Mouse (Mus musculus) kidney, postnatal 14 days (tissue): Measurements from ENCODE around the gene Pxn.
A peak's percentile ranks its signal among the peaks of the same experiment; 100 is the strongest.
"Not testable (repeated sequence)": the region's sequence is repeated elsewhere in the genome, so short reads cannot be mapped to it uniquely, and the experiment has no call there.

Source experiments
- DNase-seq: peaks from one replicate; pipeline ENCODE4 v3.0.0; 2022; ENCODE audit warnings: mixed read lengths

Pxn gene

DNA sequence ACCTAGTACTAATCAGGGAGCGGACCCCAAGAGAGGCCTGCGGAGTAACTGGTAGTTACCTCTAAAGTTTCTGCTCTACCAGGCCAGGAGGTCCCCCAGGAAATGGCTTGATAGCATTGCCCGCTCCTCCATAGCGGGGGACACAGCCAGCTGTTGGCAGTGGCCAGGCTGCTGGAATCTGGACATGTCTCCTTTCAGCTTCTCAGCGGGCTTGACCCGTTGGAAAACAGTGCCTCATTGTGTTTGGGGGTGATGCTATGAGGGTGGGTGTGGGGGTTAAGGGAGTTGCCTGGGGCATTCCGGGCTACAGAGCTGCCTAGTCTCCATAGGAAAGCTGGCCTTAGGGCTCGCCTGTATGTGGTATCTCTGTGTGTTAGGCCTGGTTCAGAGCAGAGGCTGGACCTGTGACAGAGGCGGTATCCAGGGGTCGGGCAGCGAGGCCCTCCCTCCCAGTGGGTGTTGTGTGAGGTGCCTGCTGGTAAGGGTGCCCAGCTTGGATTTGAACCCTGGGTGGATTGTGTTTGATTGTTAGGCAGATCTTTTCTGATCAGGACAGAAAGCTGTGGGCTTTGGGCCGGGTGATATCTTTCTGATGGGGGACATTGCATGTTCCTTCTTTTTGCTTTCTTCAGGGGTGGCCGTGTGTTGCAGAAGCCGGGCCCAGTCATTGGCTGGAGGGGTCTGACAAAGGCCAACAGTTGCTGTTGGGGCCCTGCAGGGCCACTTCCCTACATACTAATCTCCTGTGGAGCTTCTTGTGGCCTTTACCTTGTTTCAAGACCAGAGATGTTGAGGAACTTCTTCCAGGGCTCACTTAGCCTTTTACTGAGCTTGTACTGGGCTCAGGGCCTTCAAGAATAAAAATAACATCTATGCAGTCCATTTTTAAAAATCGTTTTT lies 3.6 kb downstream of the Pxn start:
- DNase-seq = no peak

DNA sequence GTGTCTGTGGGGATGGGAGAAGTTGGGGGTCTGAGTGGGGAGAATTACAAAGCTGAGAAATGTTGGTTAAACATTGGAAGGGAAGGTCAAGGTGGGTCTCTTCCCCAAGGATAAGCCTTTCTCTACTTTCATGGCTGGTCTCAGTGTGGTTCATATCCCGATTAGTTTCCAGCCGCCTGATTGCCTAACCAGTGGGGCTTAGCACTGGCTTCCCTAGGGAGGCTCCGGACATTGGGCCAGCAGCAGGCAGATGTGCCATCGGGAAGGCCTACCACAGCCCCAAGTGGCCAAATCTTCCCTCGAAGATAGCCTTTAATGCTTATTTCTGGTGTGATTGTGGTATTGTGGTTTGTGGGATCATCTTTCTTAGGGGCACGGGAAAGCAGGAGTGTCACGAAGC lies 5.9 kb downstream of the Pxn start:
- DNase-seq = peak; percentile 6

DNA sequence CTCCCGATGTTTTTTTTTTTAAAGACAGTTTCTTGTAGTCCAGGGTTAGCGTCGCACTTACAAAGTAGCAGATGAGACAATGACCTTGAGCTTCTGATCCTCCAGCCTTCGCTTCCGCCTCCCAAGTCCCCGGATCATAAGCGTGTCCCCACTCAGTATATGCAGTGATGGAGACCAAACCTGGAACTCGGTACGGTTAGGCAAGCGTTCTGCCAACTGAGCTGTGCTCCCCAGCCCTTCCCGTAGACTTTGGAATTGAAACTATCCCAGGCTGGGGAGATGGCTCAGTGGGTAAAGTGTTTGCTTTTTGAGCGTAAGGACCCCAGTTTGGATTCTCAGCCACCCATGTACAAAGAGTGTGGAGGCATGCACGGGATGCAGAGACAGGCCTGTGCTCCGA lies 6.8 kb downstream of the Pxn start:
- no peak for DNase-seq

DNA sequence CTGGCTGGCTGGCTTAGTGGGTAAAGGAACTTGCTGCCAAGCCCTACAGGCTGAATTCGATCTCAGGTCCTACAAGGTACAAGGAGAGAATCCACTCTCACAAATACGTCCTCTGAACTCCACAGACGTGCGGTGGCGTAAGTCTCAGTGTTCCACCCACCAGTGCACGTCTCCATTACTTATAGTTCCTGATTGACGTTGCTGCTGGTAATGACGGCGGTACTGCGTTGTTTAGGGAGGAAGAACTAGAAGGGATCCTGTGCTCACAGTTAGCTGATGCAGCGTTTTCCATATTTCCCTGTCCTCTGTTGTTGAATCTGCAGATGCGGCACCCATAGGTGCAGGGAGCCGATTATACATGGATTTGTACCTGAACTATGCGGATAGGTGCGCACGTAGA lies 7.2 kb downstream of the Pxn start:
- no peak for DNase-seq

DNA sequence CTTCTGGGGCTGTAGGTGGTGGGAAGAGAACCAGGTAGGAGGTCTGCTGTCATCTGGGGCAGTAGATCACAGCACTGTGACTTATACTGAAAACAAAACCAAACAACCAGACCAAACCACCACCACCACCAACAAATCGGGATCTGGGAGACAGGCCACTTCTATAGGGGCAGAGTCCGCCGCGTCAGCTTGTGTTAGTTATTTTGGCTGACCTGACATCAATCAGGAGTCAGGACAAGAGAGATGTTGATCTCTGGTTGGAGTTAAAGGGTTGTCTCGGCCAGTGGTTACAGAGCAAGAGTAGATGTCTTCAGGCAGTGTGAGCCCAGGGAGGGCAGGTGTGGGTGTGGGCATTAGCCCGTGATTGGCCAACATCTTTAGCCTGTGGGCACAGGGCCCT lies 7.9 kb downstream of the Pxn start:
- DNase-seq = no peak

DNA sequence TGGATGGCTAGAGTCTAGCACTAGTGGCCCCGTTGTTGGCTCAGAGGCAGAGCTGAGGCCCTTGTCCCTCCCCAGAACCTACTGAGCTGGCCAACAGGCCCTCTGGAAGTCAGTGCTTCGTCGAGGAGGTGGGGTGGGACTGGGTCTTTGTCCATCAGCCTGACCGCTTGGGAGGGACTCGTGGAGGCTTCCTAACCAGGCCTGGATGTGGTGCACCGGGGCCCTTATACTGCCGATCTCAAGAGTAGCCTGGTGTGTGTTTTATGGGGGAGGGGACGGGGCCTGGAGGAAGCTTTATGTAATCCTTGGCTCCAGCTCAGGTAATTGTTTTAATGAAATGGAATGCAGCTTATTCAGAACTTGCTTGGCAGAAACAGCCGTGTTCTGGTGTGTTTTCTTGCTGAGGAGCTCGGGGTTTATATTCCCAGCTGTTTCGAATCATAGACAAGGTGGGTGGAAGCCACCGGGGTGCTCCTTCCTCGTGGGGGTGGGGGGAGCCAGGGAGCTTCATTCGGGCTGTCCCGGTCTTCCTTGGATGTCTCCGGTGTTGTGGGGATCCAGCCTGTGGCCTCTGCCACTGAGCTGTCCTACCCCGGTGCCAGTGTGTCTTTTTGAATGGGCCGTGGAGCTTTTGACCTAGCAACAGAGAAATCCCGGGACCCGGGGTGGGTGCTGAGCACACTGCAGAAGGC lies 8.6 kb downstream of the Pxn start:
- peak; percentile 80 for DNase-seq

DNA sequence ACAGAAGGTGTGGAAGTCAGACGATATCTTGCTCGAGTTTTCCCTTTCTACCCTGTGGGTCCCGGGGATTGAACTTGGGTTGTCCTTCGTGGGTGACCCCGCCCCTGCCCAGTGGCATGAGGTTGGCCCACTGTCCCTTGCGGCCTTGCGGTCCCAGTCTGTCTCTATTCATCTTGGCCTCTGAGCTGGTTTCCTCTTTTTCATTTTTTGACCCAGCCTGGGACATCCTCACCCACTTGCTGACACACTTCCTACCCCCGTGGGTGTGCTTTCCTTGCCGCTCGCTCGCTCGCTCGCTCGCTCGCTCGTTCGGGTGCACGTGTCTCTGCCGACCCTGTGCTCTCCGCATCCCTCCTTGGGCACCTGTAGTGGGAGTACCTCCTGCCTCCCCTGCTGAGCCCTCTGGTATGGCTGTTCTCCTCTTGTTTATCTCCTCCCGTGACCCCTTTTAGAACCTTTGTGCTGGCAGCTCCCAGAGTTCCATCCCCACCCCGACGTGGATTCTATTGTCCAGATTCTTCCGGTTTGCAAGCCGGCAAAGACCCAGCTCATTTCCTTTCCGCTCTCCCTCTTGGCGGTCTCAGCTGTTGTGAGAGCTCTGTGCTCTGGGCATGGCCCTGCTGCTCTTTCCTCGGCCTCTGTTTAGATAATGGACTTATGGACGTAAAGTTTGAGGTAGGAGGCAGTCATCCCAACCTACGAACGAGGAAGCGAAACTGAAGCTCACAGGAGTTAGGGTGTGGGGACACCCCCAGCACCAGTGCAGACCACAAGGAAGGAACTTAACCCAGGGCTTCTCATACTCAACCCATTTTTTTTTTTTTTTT lies 9.8 kb downstream of the Pxn start:
- peak; percentile 73 for DNase-seq

DNA sequence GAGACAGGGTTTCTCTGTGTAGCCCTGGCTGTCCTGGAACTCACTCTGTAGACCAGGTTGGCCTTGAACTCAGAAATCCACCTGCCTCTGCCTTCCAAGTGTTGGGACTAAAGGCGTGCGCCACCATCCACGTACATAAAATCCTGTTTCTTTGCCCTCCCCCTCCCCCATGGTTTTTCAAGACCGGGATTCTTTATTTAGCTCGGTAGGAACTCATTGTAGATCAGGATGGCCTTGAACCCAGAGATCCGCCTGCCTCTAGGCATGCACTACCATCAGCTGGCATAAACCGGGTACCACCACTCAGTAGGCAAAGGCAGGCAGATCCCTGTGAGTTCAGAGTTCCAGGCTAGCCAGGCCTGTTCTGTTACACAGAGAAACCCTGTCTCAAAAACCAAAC lies 10.4 kb downstream of the Pxn start:
- DNase-seq = no peak

DNA sequence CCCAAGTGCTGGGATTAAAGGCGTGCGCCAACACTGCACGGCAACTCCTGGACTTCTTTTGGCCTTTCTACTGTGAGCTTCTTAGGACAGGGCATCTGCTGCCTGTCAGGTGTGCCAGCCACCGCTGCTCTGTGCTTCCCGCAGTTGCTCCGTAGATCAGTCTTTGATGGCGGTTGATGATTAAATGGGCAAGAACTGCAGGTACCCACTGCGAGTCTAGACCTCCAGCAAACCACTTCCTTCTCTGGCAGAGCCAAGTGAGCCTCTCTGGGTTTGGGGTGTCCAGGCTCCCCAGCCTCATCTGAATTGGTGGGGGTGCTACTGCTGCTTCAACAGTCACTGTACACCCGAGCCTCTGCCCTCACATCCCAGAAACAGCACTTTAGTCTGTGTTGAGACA lies 11.0 kb downstream of the Pxn start:
- no peak for DNase-seq

DNA sequence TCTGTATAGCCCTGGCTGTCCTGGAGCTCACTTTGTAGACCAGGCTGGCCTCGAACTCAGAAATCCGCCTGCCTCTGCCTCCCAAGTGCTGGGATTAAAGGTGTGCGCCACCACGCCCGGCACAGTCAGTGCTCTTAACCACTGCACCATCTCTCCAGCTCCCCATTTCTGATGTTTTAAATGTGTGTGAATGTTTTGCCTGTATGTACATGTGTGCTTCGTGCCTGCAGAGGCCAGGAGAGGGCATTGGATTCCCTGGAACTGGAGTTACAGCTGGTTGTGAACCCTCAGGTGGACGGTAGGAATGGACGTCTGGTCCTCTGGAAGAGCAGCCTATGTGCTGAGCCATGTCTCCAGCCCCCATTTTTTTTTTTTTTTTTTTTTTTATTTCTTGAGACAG lies 11.7 kb downstream of the Pxn start:
- DNase-seq = not testable (repeated sequence)

DNA sequence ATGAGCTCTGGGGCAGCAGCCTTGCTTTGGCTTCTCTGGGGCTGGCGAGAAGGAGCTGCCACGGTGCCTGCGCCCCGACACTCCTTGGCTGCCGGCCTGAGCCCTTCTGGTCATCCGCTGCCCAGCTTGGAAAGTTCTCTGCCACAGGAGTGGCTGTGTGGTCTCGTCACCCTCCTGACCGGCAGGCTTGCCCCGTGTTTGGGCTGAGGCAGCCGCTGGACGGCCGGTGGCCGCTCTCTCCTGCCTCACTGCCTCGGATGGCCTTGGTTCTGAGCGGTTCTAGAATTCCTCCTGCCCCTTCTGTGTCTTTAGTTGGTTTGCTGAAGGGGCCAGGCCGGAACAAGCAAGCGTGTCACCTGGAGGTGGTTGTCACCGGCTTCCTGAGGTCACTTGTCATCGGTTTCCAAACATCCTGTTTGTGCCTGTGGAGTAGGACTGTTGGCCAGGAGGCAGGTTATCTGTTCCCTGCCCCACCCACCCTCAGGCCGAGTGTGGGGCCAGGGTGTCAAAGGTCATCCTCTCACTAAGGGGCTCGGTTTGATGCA lies 13.9 kb downstream of the Pxn start:
- DNase-seq = peak; percentile 79

DNA sequence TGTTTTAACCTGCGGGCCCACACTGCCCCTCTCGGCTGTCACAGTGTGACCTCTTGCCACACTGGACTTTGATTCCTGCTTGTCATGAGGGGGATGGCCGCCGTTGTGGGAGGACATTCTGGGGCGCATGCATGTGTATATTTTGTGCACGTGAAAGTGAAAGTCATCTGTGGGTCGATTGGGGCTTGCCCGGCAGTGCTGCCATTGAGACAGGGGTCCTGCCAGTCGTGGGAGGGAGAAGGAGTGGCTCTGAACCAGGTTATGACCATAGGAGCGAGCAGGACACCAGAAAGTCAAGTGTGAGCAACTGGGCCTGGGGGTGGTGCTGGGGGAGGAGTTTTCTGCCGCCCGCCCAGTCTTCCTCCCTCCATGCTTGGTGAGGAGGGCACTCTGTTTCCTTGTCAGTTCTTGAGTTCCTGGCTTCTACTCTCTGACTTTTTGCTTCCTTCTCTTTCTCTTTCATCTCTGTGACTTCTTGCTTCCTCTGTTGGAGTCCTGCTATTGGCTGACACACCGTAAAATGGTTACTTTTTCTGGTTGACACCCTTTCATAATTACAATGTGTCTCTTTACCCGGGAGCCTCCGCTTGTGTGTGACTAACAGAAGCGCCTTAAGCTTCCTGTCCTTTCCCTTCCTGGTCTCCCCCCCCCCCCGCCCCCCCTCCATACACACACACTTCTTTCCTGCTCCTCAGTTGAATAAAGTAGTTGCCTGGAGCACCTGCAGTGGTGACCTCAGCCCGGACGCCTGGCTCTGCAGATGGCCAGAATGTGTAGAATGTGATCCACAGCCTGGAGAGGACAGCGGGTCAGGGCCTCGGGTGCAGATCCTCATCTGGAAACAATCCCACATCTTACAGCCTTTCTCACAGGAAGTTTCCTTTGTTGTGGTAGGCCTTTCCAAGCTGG lies 15.3 kb downstream of the Pxn start:
- peak; percentile 79 for DNase-seq

DNA sequence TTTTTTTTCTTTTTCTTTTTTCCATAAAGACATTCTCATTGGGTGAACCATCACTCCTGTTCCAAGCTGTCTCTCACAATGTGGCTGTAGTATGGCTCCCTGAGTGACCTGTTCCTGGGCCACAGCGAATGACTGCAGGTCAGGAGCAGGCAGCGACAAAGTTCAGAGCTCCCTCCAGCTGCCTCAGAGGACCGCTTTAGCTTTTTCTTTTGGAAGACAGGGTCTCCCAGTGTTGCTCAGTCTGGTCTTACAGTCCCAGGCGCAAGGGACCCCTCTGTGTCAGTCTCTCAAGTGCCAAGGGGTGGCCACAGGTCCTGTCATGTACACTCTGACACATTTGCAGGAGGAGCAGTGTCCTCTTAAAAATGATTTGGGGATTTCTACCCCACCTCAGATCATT lies 16.1 kb downstream of the Pxn start:
- DNase-seq = no peak

DNA sequence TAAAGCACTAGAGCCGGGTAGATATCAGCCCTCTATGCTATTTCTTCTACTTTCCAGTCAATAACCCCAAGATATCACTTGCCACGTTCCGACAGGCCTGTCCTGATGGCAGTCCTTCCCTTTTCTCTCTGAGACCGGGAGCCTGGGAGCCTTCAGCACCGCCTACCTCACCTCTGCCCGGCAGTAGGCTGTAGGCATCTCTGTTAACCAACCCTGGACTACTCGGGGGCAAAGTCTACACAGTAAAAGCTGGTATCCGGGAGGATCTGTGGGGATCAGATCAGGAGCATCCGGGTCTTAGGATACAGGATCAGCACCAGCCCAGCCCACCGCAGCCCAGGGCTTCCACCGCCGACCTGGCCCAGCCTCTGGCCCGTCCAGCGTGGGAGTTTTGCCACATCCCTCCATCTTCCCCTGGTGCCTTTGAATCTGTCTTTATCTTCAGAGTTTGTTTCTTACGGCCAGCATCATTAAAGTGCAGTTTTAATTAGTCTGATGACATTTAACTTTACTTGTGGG lies 16.6 kb downstream of the Pxn start:
- no peak for DNase-seq

DNA sequence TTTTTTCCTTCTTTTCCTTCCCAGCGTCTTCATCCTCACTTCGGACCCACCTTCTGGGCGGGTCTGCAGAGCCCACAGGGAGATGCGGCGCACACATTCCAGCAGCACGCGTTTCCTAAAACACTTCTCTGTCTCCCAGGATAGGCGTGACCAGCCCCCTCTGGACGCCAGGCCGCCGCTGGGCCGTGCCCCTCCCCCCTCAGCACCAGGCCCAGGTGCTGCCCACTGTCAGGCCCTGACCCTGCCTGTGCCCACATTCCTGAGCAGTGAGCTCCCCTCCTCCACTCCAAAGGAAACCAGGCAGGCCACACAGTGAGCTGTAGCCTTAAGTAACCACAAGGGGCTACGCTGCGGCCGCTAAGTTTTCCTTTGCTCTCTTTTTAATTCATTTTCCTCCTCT lies 17.5 kb downstream of the Pxn start:
- DNase-seq = peak; percentile 81

DNA sequence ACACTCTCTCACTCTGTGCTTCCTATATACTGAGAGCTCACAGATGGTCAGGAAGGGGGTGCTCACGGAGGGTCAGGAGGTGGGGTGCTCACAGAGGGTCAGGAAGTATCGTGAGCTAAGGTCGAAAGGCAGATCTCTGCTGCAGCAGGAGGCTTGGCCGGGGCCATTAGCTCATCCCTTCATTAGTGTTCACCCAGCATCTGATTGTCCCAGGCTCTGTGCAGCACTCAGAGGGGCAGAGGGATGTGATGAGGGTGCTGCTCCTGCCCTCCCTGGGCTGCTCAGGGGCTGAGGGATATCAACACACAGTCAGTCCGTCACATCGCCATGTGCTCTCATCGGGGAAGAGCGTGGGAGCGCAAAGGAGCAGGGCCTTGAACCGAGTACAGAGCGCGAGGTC lies 18.0 kb downstream of the Pxn start:
- DNase-seq = no peak

DNA sequence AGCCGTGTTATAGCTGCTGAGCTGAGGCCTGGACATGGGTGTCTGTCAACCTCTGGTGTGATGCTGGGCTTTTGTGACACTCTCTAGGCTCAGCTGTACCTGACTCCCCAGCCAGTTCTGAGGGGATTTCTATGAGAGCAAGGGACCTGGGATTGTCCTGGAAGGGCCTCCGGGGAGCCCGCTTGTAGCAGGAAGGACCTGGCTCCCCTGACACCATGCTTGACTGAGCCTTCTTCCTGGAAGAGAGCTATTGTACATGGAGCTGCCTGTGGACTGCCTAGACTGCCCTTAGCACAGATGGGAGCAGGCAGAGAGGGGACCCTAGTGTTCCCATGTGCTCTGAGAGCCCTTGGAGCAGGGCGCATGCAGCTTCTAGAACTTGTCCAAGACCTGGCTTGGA lies 18.9 kb downstream of the Pxn start:
- peak; percentile 25 for DNase-seq

DNA sequence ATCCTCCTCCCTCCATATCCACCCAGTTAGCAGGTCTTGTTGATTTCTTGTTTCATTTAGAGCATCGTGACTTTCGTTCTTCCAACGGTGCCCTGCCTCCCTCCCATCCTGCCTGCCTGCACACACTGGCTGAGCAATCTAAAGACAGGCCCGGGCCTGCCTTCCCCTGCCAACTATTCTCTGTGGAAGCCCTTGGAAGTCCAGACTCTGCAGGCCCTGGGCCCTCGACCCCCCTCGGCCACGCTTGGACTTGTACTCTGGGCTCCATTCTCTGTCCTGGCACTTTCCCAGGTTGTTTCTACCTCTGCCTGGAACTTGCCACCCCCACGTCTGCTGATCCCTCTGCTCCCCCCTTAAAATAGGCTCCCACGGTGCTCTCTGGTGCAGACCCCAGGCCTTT lies 19.5 kb downstream of the Pxn start:
- DNase-seq = no peak

DNA sequence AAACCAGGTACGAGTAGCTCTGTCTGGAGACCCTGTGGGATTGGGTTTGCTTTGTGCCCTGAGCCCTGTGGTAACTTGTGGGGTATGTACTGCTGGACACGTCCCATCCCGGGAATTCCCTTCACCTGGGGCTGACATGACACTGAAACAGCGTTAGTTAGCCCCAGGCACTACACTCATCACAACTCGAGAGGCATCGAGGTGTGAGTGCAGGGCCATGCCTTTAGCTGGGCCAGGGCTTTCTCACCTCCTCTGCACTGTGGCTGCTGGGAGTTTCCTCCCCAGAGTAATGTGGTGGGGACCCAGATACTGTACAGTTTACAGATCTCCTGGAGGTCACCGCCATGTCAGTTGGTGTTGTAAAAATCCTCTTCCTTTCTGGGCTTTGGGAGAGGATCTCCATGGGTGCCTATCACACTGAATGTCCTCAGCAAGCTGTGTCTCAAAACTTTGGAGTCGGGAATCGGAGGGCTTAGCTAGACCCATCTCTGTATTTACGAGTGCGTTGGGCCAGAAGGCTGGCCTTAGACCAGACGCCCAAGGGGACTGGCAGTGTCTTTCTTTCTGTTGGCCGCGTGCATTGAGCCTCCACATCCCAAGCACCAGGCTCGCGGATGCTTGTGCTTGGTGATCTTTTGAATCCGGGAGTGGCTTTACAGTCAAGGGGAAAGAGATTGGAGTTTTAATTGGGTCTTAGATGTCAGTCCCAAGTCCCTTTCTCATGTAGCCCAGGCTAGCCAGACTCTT lies 20.2 kb downstream of the Pxn start:
- no peak for DNase-seq

DNA sequence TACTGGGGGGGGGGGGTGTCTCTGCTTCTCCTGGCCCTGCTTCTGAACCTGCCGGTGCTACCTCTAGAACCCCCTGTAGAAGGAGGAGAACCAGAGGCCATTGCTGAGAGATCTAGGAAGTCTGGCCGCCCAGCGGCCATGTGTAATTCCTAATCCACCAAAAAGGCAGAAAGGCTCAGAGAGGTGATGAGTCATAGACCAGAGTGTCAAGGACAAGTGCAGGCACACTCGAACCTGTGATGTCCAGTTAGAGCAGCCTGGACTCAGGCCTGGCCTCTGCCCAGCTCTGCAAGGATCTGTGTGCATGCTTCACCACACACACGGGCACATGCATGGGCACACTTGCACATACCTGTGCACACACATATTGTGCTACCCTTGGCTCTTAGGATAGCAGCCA lies 21.7 kb downstream of the Pxn start:
- DNase-seq = no peak

DNA sequence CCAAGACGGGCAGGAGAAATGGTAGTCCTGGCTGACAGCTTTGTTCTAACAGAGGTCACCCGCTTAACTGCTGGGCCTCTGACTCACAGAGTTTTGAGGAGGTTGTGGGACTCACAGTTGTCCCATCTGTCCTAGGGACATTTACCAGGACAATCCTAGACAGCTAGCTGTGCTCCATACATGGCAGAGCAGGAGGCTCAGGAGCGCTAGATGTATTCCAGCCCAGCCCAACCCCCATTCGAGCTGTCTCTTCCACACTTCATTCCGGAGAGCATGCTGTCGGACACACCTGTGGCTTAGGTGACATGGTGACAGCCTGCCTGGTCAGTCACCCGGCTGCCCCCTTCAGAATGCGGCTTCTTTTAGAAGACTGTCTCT lies 22.9 kb downstream of the Pxn start:
- no peak for DNase-seq
